Mouse (Mus musculus) heart, embryonic 11.5 days (tissue): Measurements from ENCODE around the gene Zfp341. TPM values are rescaled to one million over a fixed set of nuclear protein-coding genes. Genes with fewer than 3 reads are reported as not detected.

Experiments used
- ATAC-seq: fragments of 200-750 bp; cut with Nextera tagmentation; replicated peaks from 2 replicates; pipeline ENCODE4 v1.8.0; 2017; ENCODE audit warnings: moderate library complexity; ENCODE audit not compliant: insufficient number of reproducible peaks, low FRiP score, low TSS enrichment
- H3K27ac ChIP-seq: fragments of 300-500 bp; sonication (generic); 2 replicates; pipeline ENCODE4 v1.5.1; 2014; ENCODE audit warnings: mild to moderate bottlenecking, low read depth, low read length
- H3K27me3 ChIP-seq: fragments of 300-500 bp; sonication (generic); 2 replicates; pipeline ENCODE4 v1.6.1; 2014; ENCODE audit warnings: mild to moderate bottlenecking, low read length, mixed read lengths; ENCODE audit not compliant: control insufficient read depth, insufficient read depth
- H3K36me3 ChIP-seq: fragments of 300-500 bp; sonication (generic); 2 replicates; pipeline ENCODE4 v1.6.1; 2014; ENCODE audit warnings: mild to moderate bottlenecking, low read length, moderate library complexity, mixed read lengths; ENCODE audit not compliant: control insufficient read depth, insufficient read depth
- H3K4me1 ChIP-seq: fragments of 300-500 bp; sonication (generic); 2 replicates; pipeline ENCODE4 v1.6.1; 2014; ENCODE audit warnings: low read length; ENCODE audit not compliant: control insufficient read depth, insufficient read depth
- H3K4me2 ChIP-seq: fragments of 300-500 bp; sonication (generic); 2 replicates; pipeline ENCODE4 v1.6.1; 2014; ENCODE audit warnings: mild to moderate bottlenecking, moderate library complexity
- H3K4me3 ChIP-seq: fragments of 300-500 bp; sonication (generic); 2 replicates; pipeline ENCODE4 v1.5.1; 2014; ENCODE audit warnings: low read depth, low read length
- H3K9ac ChIP-seq: fragments of 300-500 bp; sonication (generic); 2 replicates; pipeline ENCODE4 v1.6.1; 2014; ENCODE audit warnings: mild to moderate bottlenecking, low read depth, low read length, moderate library complexity
- H3K9me3 ChIP-seq: fragments of 300-500 bp; sonication (generic); replicated peaks from 2 replicates; pipeline ENCODE4 v1.6.1; 2016; ENCODE audit warnings: low read length; ENCODE audit not compliant: control insufficient read depth
- WGBS: fragments of 180-500 bp; shearing (Covaris S2); extraction: QIAGEN DNeasy Blood & Tissue Kit; methylation state at CpG from one replicate; pipeline ENCODE4 v1.1.7; 2014; ENCODE audit not compliant: insufficient replicate concordance; 5-methylcytosine and 5-hydroxymethylcytosine counted together
- polyA plus RNA-seq: library from polyadenylated mRNA; unstranded; fragments of >200 nt; fragmentation: Nextera tagmentation; extraction: Ambion mirVana; gene quantifications from 2 replicates; pipeline ENCODE4 v1.2.1, GENCODE M21; 2014

Zfp341 gene
- polyA plus RNA-seq, 1 experiment from 2014 or later: 0.77 TPM

GRCm38 (mm10) chr2:154614841-154615576, 1.9 kb downstream of the Zfp341 start:
- WGBS: 60% methylated on average over 19 of the region's 19 CpGs
- Histone ChIP-seq H3K4me2 (peak overlapping the region; percentile 38; the same call in 1 of the 2 replicates), H3K9me3 (no peaks in the 10 kb centered on the region), H3K4me1 (peaks cover 4% of the 10 kb centered on the region; the same call in 1 of the 2 replicates), H3K9ac (no peak overlapping the region), H3K4me3 (no peak overlapping the region), H3K36me3 (no peaks in the 10 kb centered on the region), H3K27ac (no peak overlapping the region), H3K27me3 (no peaks in the 10 kb centered on the region)
- no peak for ATAC-seq

GRCm38 (mm10) chr2:154615674-154616073, 2.6 kb downstream of the Zfp341 start:
- no peak for ATAC-seq
- Histone ChIP-seq H3K27me3 (no peaks in the 10 kb centered on the region), H3K4me3 (no peak overlapping the region), H3K4me2 (no peak overlapping the region), H3K9ac (no peak overlapping the region), H3K36me3 (no peaks in the 10 kb centered on the region), H3K9me3 (no peaks in the 10 kb centered on the region), H3K27ac (no peak overlapping the region), H3K4me1 (peaks cover 4% of the 10 kb centered on the region; the same call in 1 of the 2 replicates)
- WGBS: 69% methylated on average over 5 of the region's 5 CpGs

DNA sequence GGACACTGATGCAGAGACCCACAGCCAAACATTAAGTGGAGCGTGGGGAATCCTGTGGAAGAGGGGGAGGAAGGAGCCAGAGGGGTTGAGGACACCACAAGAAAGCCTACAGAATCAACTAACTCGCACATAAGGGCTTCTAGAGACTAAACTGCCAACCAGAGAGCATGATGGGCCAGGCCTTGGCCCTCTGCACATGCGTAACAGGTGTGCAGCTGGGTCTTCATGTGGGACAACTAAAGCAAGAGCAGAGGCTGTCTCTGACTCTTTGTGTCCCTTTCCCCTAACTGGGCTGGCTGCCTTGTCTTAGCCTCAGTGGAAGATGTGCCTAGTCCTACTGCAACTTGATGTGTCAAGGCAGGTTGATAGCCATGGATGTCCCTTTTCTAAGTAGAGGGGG, 4.0 kb downstream of the Zfp341 start:
- Histone ChIP-seq H3K36me3 (no peaks in the 10 kb centered on the region), H3K27ac (no peak overlapping the region), H3K9me3 (no peaks in the 10 kb centered on the region), H3K9ac (no peak overlapping the region), H3K4me3 (no peak overlapping the region), H3K4me1 (peaks cover 7% of the 10 kb centered on the region; the same call in 1 of the 2 replicates), H3K27me3 (no peaks in the 10 kb centered on the region), H3K4me2 (no peak overlapping the region)
- no peak for ATAC-seq
- WGBS: 83% methylated on average over 3 of the region's 3 CpGs

- no peaks in the 10 kb centered on the region for H3K27me3 ChIP-seq
- H3K4me1 ChIP-seq: 0 out of 2 replicates have a peak, but pooled peaks cover 3% of the 10 kb centered on the region
- no peak for ATAC-seq
- H3K9ac ChIP-seq: no peak overlapping the region
- H3K36me3 ChIP-seq: peaks cover 3% of the 10 kb centered on the region; the same call in 1 of the 2 replicates
- 60% methylated on average over 5 of the region's 5 CpGs for WGBS
- H3K4me3 ChIP-seq: no peak overlapping the region
- H3K9me3 ChIP-seq: no peaks in the 10 kb centered on the region
- no peak overlapping the region for H3K4me2 ChIP-seq
- peak overlapping the region; percentile 16; the same call in 1 of the 2 replicates for H3K27ac ChIP-seq
These were observed 8.6 kb downstream of the Zfp341 start for GRCm38 (mm10) chr2:154621684-154622083.

DNA sequence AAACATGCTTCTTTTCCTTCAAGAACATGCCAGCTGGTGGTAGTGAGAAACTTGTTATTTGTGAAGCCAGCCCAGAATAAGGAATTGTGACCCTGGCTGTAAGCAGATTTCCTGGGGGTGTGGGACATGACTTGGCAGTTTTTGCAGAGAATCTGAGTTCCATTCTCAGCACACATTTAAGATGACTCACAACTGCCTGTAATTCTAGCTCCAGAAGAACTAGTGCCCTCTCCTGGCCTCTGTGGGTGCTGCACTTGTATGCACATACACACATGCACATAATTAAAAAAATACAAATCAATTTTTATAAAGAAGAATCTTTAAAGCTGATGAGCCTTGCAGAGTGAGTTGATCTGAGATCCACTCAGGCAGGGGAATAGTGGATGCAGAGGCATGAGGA, 11.0 kb downstream of the Zfp341 start:
- H3K9me3 ChIP-seq: no peaks in the 10 kb centered on the region
- H3K36me3 ChIP-seq: peaks cover 3% of the 10 kb centered on the region; the same call in 1 of the 2 replicates
- H3K4me2 ChIP-seq: no peak overlapping the region
- H3K27me3 ChIP-seq: no peaks in the 10 kb centered on the region
- H3K27ac ChIP-seq: no peak overlapping the region
- no peak overlapping the region for H3K9ac ChIP-seq
- no peak for ATAC-seq
- H3K4me3 ChIP-seq: no peak overlapping the region
- H3K4me1 ChIP-seq: 0 out of 2 replicates have a peak, but pooled peaks cover 3% of the 10 kb centered on the region

- Histone ChIP-seq H3K36me3 (0 out of 2 replicates have a peak, but pooled peaks cover 3% of the 10 kb centered on the region), H3K9ac (no peak overlapping the region), H3K27ac (no peak overlapping the region), H3K4me1 (no peaks in the 10 kb centered on the region), H3K4me2 (peak overlapping the region; percentile 7; the same call in 1 of the 2 replicates), H3K9me3 (no peaks in the 10 kb centered on the region), H3K4me3 (no peak overlapping the region), H3K27me3 (no peaks in the 10 kb centered on the region)
- 76% methylated on average over 5 of the region's 5 CpGs for WGBS
- ATAC-seq: no peak
These were observed 17.4 kb downstream of the Zfp341 start for GRCm38 (mm10) chr2:154630531-154630930.

DNA sequence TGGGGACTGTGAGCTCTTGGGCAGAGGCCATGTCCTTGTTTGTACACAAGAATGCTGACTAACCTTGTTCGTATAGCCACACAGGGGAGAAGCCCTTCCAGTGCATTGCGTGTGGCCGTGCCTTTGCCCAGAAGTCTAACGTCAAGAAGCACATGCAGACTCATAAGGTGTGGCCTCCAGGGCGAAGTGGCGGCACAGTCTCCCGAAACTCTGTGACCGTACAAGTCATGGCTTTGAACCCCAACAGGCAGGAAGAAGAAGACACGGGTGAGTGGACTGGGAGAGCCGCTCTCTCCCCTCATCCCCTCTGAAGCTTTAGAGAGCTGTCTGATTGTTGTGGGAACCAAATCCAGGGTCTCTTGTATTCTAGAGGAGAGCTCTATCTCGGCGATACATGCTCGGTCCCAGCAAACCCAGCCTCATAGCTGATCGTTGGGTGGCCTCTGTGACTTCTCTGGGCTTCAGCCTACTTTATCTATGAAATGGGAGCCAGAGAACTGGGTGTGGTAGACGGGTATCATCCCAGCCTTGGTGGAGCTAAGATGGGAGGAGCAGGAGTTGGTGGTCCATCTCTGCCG, 19.2 kb downstream of the Zfp341 start:
- H3K36me3 ChIP-seq: 0 out of 2 replicates have a peak, but pooled peaks cover 3% of the 10 kb centered on the region

GRCm38 (mm10) chr2:154633039-154633742, 20.1 kb downstream of the Zfp341 start:
- Histone ChIP-seq H3K4me3 (no peak overlapping the region), H3K9me3 (no peaks in the 10 kb centered on the region), H3K27ac (peak overlapping the region; percentile 57), H3K9ac (no peak overlapping the region), H3K4me2 (no peak overlapping the region; the same call in 1 of the 2 replicates), H3K36me3 (peaks cover 8% of the 10 kb centered on the region), H3K27me3 (no peaks in the 10 kb centered on the region), H3K4me1 (no peaks in the 10 kb centered on the region)
- WGBS: 80% methylated on average over 5 of the region's 5 CpGs
- ATAC-seq: no peak

More for the DNA sequence above, 19.2 kb downstream of the Zfp341 start:
- no peak overlapping the region; the same call in 1 of the 2 replicates for H3K9ac ChIP-seq
- peak; percentile 52; the same call in 1 of the 2 replicates for ATAC-seq
- peak overlapping the region; percentile 15 for H3K4me3 ChIP-seq
- no peaks in the 10 kb centered on the region for H3K9me3 ChIP-seq
- no peaks in the 10 kb centered on the region for H3K27me3 ChIP-seq
- 76% methylated on average over 16 of the region's 16 CpGs for WGBS
- H3K4me2 ChIP-seq: peak overlapping the region; percentile 7
- H3K27ac ChIP-seq: peak overlapping the region; percentile 80
- no peaks in the 10 kb centered on the region for H3K4me1 ChIP-seq
